Mouse (Mus musculus) natural killer cell, adult 2 months (primary cell): ENCODE measurements around the gene Krt79.

ENCODE experiments used
- DNase-seq, 2 experiments: peaks; one replicate each; pipeline ENCODE4 v3.0.0; 2022; ENCODE audit warnings: low spot score in 2 of 2

Gene Krt79

GRCm38 (mm10) chr15:101940274-101940829 is at the start of gene Krt79:
Krt79 (minus strand) TSS chr15:101940324.
- DNase-seq: no peak

- DNase-seq: no peak
Observed at GRCm38 (mm10) chr15:101988714-101989113, 48.6 kb upstream of the Krt79 start.

GRCm38 (mm10) chr15:101988119-101988518 is 48.0 kb upstream of the Krt79 start:
- DNase-seq: peak; percentile 74 to 81

GRCm38 (mm10) chr15:101984746-101985145 is 44.6 kb upstream of the Krt79 start:
- no peak for DNase-seq

- DNase-seq: peak; percentile 77 to 81
Observed at GRCm38 (mm10) chr15:101983949-101984601, 44.0 kb upstream of the Krt79 start.

- DNase-seq: no peak
Observed at GRCm38 (mm10) chr15:101983315-101983948, 43.3 kb upstream of the Krt79 start.

- DNase-seq: no peak
Observed at GRCm38 (mm10) chr15:101980849-101981248, 40.7 kb upstream of the Krt79 start.

- DNase-seq: peak; percentile 73 to 77
Observed at GRCm38 (mm10) chr15:101977043-101977726, 37.1 kb upstream of the Krt79 start.

- DNase-seq: no peak
Observed at GRCm38 (mm10) chr15:101976641-101977040, 36.5 kb upstream of the Krt79 start.

GRCm38 (mm10) chr15:101976023-101976422 is 35.9 kb upstream of the Krt79 start:
- DNase-seq: no peak

- no peak for DNase-seq
Observed at GRCm38 (mm10) chr15:101974083-101974845, 34.1 kb upstream of the Krt79 start.

GRCm38 (mm10) chr15:101973414-101974077 is 33.4 kb upstream of the Krt79 start:
- peak; percentile 87 to 88 for DNase-seq

GRCm38 (mm10) chr15:101970536-101970935 is 30.4 kb upstream of the Krt79 start:
- DNase-seq: no peak

- no peak for DNase-seq
Observed at GRCm38 (mm10) chr15:101966808-101967207, 26.7 kb upstream of the Krt79 start.

GRCm38 (mm10) chr15:101958891-101959290 is 18.8 kb upstream of the Krt79 start:
- no peak for DNase-seq

- no peak for DNase-seq
Observed at GRCm38 (mm10) chr15:101954187-101954586, 14.1 kb upstream of the Krt79 start, which contains the start of gene Krt78. Krt78 (minus strand) TSS chr15:101954287.

- no peak for DNase-seq
Observed at GRCm38 (mm10) chr15:101952733-101953474, 12.8 kb upstream of the Krt79 start.

- DNase-seq: no peak
Observed at GRCm38 (mm10) chr15:101945430-101945829, 5.3 kb upstream of the Krt79 start.

- no peak for DNase-seq
Observed at GRCm38 (mm10) chr15:101941948-101942347, 1.8 kb upstream of the Krt79 start.

GRCm38 (mm10) chr15:101938600-101939308 is 1.4 kb downstream of the Krt79 start:
- DNase-seq: no peak
